Mouse (Mus musculus) thymus, adult 2 months (tissue): ENCODE measurements around the gene Pa2g4.

Experiments used
- CTCF ChIP-seq: fragments of 200-500 bp; IDR thresholded peaks from 2 replicates; pipeline ENCODE4 v1.5.1; 2012; ENCODE audit warnings: mild to moderate bottlenecking, control low read depth, low read length, moderate library complexity, borderline replicate concordance; ENCODE audit not compliant: control insufficient read depth, poor library complexity, insufficient read depth; ENCODE audit errors: extremely low read depth
- POLR2A ChIP-seq: fragments of 200-500 bp; IDR thresholded peaks from 2 replicates; pipeline ENCODE4 v1.6.1; 2012; ENCODE audit warnings: mild to moderate bottlenecking, low read length, control low read depth, moderate library complexity; ENCODE audit not compliant: control insufficient read depth, poor library complexity, insufficient read depth; ENCODE audit errors: extremely low read depth

DNA sequence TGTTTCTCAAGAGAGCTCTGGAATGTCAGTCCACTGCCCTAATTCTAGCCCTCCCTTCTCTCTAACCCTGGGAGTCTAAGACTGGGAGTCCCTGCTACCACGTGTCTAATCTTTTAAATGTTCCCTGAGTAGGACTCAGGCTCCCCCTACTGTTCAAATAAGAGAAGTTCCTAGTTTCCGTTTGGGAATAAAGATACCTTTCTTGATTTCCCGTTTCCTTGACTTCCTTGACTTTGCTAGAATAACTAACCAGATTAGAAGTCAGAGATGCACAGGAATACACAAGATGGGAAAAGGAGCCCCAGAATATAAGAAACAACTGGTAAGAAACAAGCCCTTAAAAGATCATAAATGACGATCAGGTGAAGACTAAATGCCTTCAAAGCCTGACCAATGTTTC lies 19.4 kb downstream of the Pa2g4 start:
- TF ChIP-seq CTCF (no peak), POLR2A (no peak)
